Mouse (Mus musculus): ENCODE results near the gene Tomm40. TPM values are rescaled to one million over a fixed set of nuclear protein-coding genes. Genes with fewer than 3 reads are reported as not detected.
A peak's percentile ranks its signal among the peaks of the same experiment; 100 is the strongest.

Tomm40 gene
- polyA plus RNA-seq, 1 experiment from 2014 or later: 152 TPM

GRCm38 (mm10) chr7:19751070-19751383 lies 35.8 kb upstream of the Tomm40 start:
- H3K27me3 ChIP-seq: no peaks in the 10 kb centered on the region; the same call in 1 of the 2 replicates
- WGBS: 57% methylated on average over 4 of the region's 4 CpGs

DNA sequence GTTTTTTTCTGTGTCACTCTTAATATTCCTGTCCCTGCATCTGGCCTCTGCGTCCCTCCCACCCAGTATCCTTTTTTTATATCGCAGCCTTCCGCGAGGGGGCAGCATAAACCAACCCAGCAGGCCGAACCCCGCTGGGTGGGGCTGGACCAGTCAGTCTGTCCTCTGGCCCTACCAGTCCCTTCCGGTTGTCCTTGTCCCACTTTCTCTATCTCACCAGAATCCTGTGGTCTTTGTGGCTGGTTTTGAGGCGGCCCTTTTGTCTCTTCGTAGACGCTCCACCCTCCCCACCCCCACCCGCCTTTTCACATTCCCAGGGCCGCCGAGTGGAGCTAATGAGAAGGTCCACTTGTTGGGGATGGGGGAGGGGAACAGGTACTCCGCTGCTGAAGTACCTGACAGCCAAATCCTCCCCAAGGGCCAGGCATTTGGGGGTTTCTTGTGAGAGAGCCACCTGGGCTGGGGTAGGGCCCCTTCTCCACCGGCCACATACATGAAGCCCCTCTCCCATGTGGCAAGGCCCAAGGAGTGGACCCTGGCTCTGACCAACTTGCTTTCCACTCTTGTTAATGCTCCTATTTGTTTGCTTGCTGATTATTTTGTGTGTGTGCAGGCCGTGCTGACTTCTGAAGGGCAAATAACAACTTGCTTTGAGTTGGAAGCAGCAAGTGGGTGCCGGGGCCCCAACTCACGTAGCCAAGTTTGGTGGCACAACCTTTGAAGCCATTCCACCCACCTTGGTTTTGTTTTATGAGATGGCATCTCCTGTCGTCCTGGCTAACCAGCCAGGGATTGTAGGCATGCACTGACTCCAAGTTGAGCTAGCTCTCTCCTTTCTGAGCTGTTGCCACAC lies 35.2 kb upstream of the Tomm40 start, which contains the start of gene Nectin2:
TSS of gene Nectin2 (minus strand) at position 267 of the 853 bp plus-strand sequence.
- H3K4me2 ChIP-seq (replicated peaks): peak within 1 kb of the TSS; percentile 91

More at GRCm38 (mm10) chr7:19751070-19751383, 35.8 kb upstream of the Tomm40 start:
- Histone ChIP-seq H3K4me2 (replicated peaks) (no peak overlapping the region), H3K36me3 (no peaks in the 10 kb centered on the region), H3K9ac (replicated peaks) (no peak overlapping the region), H3K9me3 (no peaks in the 10 kb centered on the region), H3K4me3 (no peak overlapping the region), H3K27ac (replicated peaks) (no peak overlapping the region), H3K4me1 (peaks cover 30% of the 10 kb centered on the region)
- no peak for ATAC-seq (ENCODE audit: low FRiP score, low read depth)

GRCm38 (mm10) chr7:19749389-19750216 lies 34.4 kb upstream of the Tomm40 start:
- H3K27me3 ChIP-seq: no peaks in the 10 kb centered on the region; the same call in 1 of the 2 replicates
- WGBS: 1% methylated on average over 43 of the region's 46 CpGs
- no peaks in the 10 kb centered on the region for H3K36me3 ChIP-seq
- ATAC-seq (ENCODE audit: low FRiP score, low read depth): peak; percentile 94
- no peaks in the 10 kb centered on the region for H3K9me3 ChIP-seq
- peak overlapping the region; percentile 70 for H3K27ac ChIP-seq (replicated peaks)
- peak overlapping the region; percentile 70 for H3K4me3 ChIP-seq
- peaks cover 30% of the 10 kb centered on the region for H3K4me1 ChIP-seq
- peak overlapping the region; percentile 91 for H3K4me2 ChIP-seq (replicated peaks)
- peak overlapping the region; percentile 83 for H3K9ac ChIP-seq (replicated peaks)

More for the DNA sequence above, 35.2 kb upstream of the Tomm40 start, which contains the start of gene Nectin2:
- H3K36me3 ChIP-seq: no peaks in the 10 kb centered on the region
- peak within 1 kb of the TSS; percentile 70 for H3K4me3 ChIP-seq
- H3K27ac ChIP-seq (replicated peaks): peak within 1 kb of the TSS; percentile 70
- H3K27me3 ChIP-seq: no peaks in the 10 kb centered on the region; the same call in 1 of the 2 replicates
- H3K9me3 ChIP-seq: no peaks in the 10 kb centered on the region
- ATAC-seq (ENCODE audit: low FRiP score, low read depth): peak; percentile 59
- peaks cover 30% of the 10 kb centered on the region for H3K4me1 ChIP-seq
- whole genome bisulfite sequencing: 18% methylated on average over 19 of the region's 19 CpGs
- peak within 1 kb of the TSS; percentile 83 for H3K9ac ChIP-seq (replicated peaks)

DNA sequence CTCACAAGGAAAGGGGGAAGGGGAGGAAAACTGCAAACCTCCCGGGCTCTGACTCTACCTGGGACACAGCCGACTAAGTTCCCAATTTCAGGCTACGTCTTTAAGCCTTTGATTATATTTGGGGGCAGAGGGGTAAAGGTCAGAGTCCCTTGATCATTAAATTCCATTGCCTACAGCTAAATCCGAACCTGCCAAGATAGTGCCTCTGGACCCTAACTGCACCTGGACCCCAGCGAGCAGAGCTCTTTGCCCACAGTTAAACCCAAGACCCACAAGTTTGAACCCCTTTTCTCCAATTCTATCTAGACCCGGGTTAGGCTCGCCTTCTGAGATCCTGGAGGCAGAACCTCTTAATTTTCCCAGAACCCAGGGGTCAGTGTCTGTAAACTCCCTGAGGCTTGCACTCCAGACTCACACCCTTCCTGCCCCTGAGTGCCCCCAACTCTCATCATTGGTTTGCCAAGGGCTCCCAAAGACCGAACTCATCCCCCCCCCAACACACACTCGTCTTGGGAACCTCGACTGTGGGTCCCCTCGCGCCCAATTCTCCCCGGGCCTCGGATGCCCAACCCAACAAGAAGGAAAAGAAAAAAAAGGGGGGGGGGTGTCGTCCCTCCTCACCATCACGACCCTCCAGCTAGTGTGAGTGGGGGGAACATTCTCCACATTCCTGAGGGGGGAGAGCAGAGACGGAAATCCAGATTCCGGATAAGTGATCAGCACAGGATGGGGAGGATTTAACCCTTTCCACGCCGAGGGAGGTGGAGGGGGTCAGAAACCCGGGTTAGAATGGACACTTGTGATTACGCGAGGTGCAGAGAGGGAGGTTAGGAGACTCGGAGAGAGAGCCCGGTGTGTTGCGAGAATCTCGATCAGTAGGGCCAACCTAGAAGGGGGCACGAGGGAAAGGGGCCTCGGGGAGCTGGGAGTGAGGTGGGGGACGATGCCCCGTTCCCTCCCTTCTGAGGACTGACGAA lies 33.3 kb upstream of the Tomm40 start:
- Histone ChIP-seq H3K4me2 (replicated peaks) (peak overlapping the region; percentile 91), H3K27ac (replicated peaks) (peak overlapping the region; percentile 69), H3K4me3 (peak overlapping the region; percentile 70), H3K9ac (replicated peaks) (peak overlapping the region; percentile 83), H3K9me3 (no peaks in the 10 kb centered on the region), H3K4me1 (peaks cover 30% of the 10 kb centered on the region), H3K36me3 (peaks cover 6% of the 10 kb centered on the region), H3K27me3 (no peaks in the 10 kb centered on the region; the same call in 1 of the 2 replicates)
- ATAC-seq (ENCODE audit: low FRiP score, low read depth): peak; percentile 11
- under 1% methylated on average over 32 of the region's 32 CpGs for WGBS

- H3K9ac ChIP-seq (replicated peaks): peak overlapping the region; percentile 83
- no peaks in the 10 kb centered on the region; the same call in 1 of the 2 replicates for H3K27me3 ChIP-seq
- H3K27ac ChIP-seq (replicated peaks): peak overlapping the region; percentile 39; the same call in 1 of the 2 replicates
- no peaks in the 10 kb centered on the region for H3K9me3 ChIP-seq
- H3K4me1 ChIP-seq: peaks cover 30% of the 10 kb centered on the region
- peak overlapping the region; percentile 70 for H3K4me3 ChIP-seq
- WGBS: 4% methylated on average over 25 of the region's 25 CpGs
- ATAC-seq (ENCODE audit: low FRiP score, low read depth): no peak
- peak overlapping the region; percentile 91 for H3K4me2 ChIP-seq (replicated peaks)
- peaks cover 11% of the 10 kb centered on the region for H3K36me3 ChIP-seq
Measured at GRCm38 (mm10) chr7:19747420-19748218, 32.4 kb upstream of the Tomm40 start.

GRCm38 (mm10) chr7:19746426-19747201 lies 31.4 kb upstream of the Tomm40 start:
- Histone ChIP-seq H3K9me3 (no peaks in the 10 kb centered on the region), H3K4me3 (peak overlapping the region; percentile 70), H3K4me2 (replicated peaks) (peak overlapping the region; percentile 91), H3K27me3 (no peaks in the 10 kb centered on the region; the same call in 1 of the 2 replicates), H3K27ac (replicated peaks) (peak overlapping the region; percentile 39; the same call in 1 of the 2 replicates), H3K36me3 (peaks cover 11% of the 10 kb centered on the region), H3K4me1 (peaks cover 33% of the 10 kb centered on the region), H3K9ac (replicated peaks) (peak overlapping the region; percentile 83; the same call in 1 of the 2 replicates)
- ATAC-seq (ENCODE audit: low FRiP score, low read depth): no peak
- 40% methylated on average over 5 of the region's 6 CpGs for WGBS

DNA sequence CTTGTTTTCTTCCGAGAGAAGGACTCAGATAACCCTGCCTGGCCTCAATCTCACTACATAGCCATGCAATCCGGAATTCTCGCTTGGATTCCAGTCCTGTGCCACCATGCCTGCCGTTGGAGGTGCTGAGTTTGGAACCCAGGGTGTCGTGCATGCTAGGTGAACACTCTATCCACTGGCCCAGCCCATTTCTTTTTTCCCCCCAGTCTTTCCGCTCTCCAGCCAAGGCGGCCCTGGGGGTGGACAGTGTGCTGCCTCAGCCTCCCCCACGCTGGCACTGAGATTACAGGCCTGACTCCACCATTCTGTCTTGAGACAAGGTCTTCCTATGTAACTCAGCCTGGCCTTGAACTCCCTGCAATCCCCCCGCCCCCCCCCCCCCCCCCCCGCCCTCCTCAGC lies 30.7 kb upstream of the Tomm40 start:
- H3K9ac ChIP-seq (replicated peaks): no peak overlapping the region
- H3K27me3 ChIP-seq: no peaks in the 10 kb centered on the region; the same call in 1 of the 2 replicates
- H3K36me3 ChIP-seq: peaks cover 11% of the 10 kb centered on the region
- H3K4me3 ChIP-seq: no peak overlapping the region
- ATAC-seq (ENCODE audit: low FRiP score, low read depth): no peak
- 79% methylated on average over 9 of the region's 10 CpGs for WGBS
- peaks cover 36% of the 10 kb centered on the region for H3K4me1 ChIP-seq
- no peak overlapping the region for H3K4me2 ChIP-seq (replicated peaks)
- no peaks in the 10 kb centered on the region for H3K9me3 ChIP-seq
- H3K27ac ChIP-seq (replicated peaks): no peak overlapping the region

DNA sequence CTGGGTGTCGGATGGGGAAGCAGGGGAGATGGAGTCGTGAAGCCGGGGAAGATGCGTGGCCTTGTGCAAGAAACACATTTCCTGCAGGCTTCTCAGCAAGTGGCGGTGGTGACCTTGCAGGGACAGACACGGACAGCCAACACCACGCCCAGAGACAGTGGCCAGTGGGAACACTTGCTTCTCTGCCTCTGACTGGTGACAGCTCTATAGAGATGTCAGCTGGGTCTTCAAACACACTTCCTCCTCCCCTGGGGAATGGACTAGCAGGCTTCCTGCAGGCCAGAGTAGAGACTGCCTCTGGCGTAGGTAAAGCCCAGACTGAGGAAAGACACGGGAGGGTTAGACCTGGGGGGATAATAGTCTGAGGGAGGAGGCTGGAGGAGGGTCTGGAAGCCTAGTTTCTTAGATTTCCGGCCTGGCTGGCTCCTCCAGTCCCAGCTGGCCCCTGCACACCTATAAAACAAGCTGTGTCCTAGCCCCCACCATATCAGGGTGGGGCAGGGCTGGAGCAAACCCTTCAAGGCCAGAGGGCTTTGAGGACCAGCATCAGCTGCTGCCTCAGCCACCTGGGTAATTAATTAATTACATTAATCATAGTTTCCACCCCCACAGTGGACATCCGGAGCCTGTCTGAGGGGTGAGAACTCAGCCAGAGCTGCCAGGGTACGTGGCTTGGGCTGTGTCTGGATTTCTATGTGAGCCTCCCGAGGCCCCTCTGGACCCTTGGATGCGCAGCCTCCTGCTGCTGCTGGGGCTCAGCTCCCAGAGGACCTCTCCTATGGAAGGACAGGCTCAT lies 29.6 kb upstream of the Tomm40 start:
- H3K4me2 ChIP-seq (replicated peaks): no peak overlapping the region
- peaks cover 30% of the 10 kb centered on the region for H3K4me1 ChIP-seq
- H3K4me3 ChIP-seq: no peak overlapping the region

GRCm38 (mm10) chr7:19743791-19744190 lies 28.6 kb upstream of the Tomm40 start:
- Histone ChIP-seq H3K9me3 (no peaks in the 10 kb centered on the region), H3K4me1 (peaks cover 30% of the 10 kb centered on the region), H3K27ac (replicated peaks) (no peak overlapping the region), H3K36me3 (peaks cover 16% of the 10 kb centered on the region), H3K4me3 (no peak overlapping the region), H3K4me2 (replicated peaks) (no peak overlapping the region), H3K9ac (replicated peaks) (no peak overlapping the region), H3K27me3 (no peaks in the 10 kb centered on the region; the same call in 1 of the 2 replicates)
- 89% methylated on average over 6 of the region's 6 CpGs for WGBS
- ATAC-seq (ENCODE audit: low FRiP score, low read depth): no peak

More for the DNA sequence above, 29.6 kb upstream of the Tomm40 start:
- Histone ChIP-seq H3K27me3 (no peaks in the 10 kb centered on the region; the same call in 1 of the 2 replicates), H3K9me3 (no peaks in the 10 kb centered on the region), H3K36me3 (peaks cover 16% of the 10 kb centered on the region), H3K9ac (replicated peaks) (no peak overlapping the region), H3K27ac (replicated peaks) (no peak overlapping the region)
- 76% methylated on average over 14 of the region's 14 CpGs for WGBS
- no peak for ATAC-seq (ENCODE audit: low FRiP score, low read depth)
